Mouse (Mus musculus): Measurements from ENCODE around the gene 9930022D16Rik. TPM values are rescaled to one million over a fixed set of nuclear protein-coding genes. Genes with fewer than 3 reads are reported as not detected.
A peak's percentile ranks its signal among the peaks of the same experiment; 100 is the strongest.

The 9930022D16Rik gene
- polyA plus RNA-seq, 1 experiment: not detected

- no peak for DNase-seq (ENCODE audit: low read depth)
Measured at GRCm38 (mm10) chr11:109416709-109417420, 3.1 kb downstream of the 9930022D16Rik start.

- no peak for DNase-seq (ENCODE audit: low read depth)
Measured at GRCm38 (mm10) chr11:109417472-109418040, 3.8 kb downstream of the 9930022D16Rik start.

- no peak for DNase-seq (ENCODE audit: low read depth)
Measured at GRCm38 (mm10) chr11:109419461-109419860, 5.7 kb downstream of the 9930022D16Rik start.

GRCm38 (mm10) chr11:109419961-109420566 lies 6.3 kb downstream of the 9930022D16Rik start:
- DNase-seq (ENCODE audit: low read depth): no peak

GRCm38 (mm10) chr11:109420567-109420962 lies 6.8 kb downstream of the 9930022D16Rik start:
- no peak for DNase-seq (ENCODE audit: low read depth)

GRCm38 (mm10) chr11:109421205-109421604 lies 7.5 kb downstream of the 9930022D16Rik start:
- no peak for DNase-seq (ENCODE audit: low read depth)

- no peak for DNase-seq (ENCODE audit: low read depth)
Measured at GRCm38 (mm10) chr11:109422263-109422662, 8.5 kb downstream of the 9930022D16Rik start.

- DNase-seq (ENCODE audit: low read depth): no peak
Measured at GRCm38 (mm10) chr11:109423294-109423693, 9.6 kb downstream of the 9930022D16Rik start.

GRCm38 (mm10) chr11:109425392-109426271 lies 11.9 kb downstream of the 9930022D16Rik start, which contains the start of gene Amz2:
Gene Amz2, plus strand, starts transcription at chr11:109425946.
- peak; percentile 70 for DNase-seq (ENCODE audit: low read depth)

- DNase-seq (ENCODE audit: low read depth): no peak
Measured at GRCm38 (mm10) chr11:109426272-109426586, 12.5 kb downstream of the 9930022D16Rik start.

- no peak for DNase-seq (ENCODE audit: low read depth)
Measured at GRCm38 (mm10) chr11:109427353-109427752, 13.6 kb downstream of the 9930022D16Rik start.

GRCm38 (mm10) chr11:109434233-109434798 lies 20.6 kb downstream of the 9930022D16Rik start:
- no peak for DNase-seq (ENCODE audit: low read depth)

GRCm38 (mm10) chr11:109436889-109437288 lies 23.2 kb downstream of the 9930022D16Rik start:
- no peak for DNase-seq (ENCODE audit: low read depth)

- DNase-seq (ENCODE audit: low read depth): no peak
Measured at GRCm38 (mm10) chr11:109439209-109439608, 25.5 kb downstream of the 9930022D16Rik start.

GRCm38 (mm10) chr11:109439829-109440340 lies 26.2 kb downstream of the 9930022D16Rik start:
- no peak for DNase-seq (ENCODE audit: low read depth)

GRCm38 (mm10) chr11:109440641-109441040 lies 26.9 kb downstream of the 9930022D16Rik start:
- no peak for DNase-seq (ENCODE audit: low read depth)

GRCm38 (mm10) chr11:109441119-109441518 lies 27.4 kb downstream of the 9930022D16Rik start:
- DNase-seq (ENCODE audit: low read depth): no peak

GRCm38 (mm10) chr11:109442166-109442730 lies 28.5 kb downstream of the 9930022D16Rik start:
- DNase-seq (ENCODE audit: low read depth): no peak

GRCm38 (mm10) chr11:109443468-109444263 lies 29.9 kb downstream of the 9930022D16Rik start:
- DNase-seq (ENCODE audit: low read depth): no peak

- DNase-seq (ENCODE audit: low read depth): no peak
Measured at GRCm38 (mm10) chr11:109444600-109444999, 30.9 kb downstream of the 9930022D16Rik start.

All from gonadal fat pad, adult 2 months (tissue).